Mouse (Mus musculus) layer of hippocampus, postnatal 14 days (tissue): ENCODE measurements around the gene Slc5a3. TPM values are rescaled to one million over a fixed set of nuclear protein-coding genes. Genes with fewer than 3 reads are reported as not detected.

ENCODE experiments used
- DNase-seq, 2 experiments: peaks; one replicate each; pipeline ENCODE4 v3.0.0; 2021 to 2022; ENCODE audit warnings: low spot score in 2 of 2, mixed read lengths in 1 of 2
- total RNA-seq, 2 experiments: library from RNA; stranded (reverse); gene quantifications; 2 replicates each; pipeline ENCODE4 v1.2.3; 2021

Slc5a3 gene
- total RNA-seq, 2 experiments from 2014 or later = 15.1 to 17.6 TPM

GRCm38 (mm10) chr16:92117337-92118209 lies 59.5 kb downstream of the Slc5a3 start:
- DNase-seq = no peak

GRCm38 (mm10) chr16:92119013-92119515 lies 60.9 kb downstream of the Slc5a3 start:
- no peak for DNase-seq

DNA sequence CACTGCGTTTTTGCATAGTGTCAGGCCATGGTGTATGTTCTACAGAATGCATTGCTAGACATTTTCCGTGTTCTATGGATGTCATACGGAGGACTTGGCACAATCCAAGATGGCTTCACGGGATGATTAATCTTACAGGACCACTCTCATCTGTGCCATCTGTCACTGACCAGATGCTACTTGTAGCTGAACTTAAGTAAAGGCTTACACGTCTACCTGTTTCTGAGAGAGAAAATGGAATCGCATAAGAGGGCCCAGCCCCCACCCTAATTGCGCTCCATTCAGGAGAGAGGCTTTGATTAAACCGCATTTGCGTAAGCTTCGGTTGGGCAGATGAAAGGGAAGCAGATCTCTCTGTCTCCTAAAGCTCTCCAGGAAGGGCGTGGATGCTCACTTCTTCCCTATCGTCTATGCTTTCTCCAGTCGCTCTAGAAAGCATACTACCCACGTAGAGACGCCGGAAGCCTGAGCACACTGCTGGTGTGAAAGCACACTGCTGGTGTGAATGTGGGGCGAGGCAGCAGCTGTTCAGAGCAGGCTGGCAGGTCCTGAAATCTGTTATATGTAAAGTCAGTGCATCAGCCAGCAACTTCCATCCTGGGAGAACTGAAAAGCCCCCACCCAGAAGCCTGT lies 62.9 kb downstream of the Slc5a3 start:
- no peak for DNase-seq

DNA sequence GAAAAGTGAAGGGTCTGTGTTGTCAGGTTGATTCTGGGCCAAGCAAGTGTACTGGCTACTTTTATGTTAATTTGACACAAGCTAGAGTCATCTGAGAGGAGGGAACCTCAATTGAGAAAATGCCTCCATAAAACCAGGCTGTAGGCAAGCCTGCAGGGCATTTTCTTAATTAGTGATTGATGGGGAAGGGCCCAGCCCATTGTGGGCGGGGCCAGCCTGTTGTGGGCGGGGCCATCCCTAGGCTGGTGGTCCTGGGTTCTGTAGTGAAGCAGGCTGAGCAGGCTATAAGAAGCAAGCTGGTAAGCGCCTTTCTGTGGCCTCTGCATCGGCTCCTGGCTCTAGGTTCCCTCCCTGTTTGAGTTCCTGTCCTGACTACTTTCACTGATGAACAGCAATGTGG lies 69.1 kb downstream of the Slc5a3 start:
- no peak for DNase-seq

DNA sequence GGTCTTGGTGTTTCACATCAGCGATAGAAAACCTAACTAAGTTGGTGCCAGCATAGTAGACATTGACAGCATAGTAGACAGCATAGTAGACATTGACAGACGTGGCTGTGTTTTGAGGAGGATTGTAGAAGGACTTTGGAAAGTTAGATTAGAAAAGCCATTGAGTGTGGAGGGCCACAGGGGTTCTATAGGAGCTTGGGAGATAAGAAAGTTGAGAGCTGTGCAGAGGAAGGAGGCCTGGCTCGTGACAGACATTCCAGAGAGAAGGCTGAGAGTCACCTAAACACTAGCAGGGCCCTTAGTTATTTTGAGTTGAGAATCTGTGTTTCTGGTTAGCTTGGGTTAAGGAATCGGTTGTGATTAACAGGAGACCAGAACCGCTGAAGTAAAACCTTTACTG lies 69.5 kb downstream of the Slc5a3 start:
- no peak for DNase-seq

GRCm38 (mm10) chr16:92129843-92130242 lies 71.7 kb downstream of the Slc5a3 start:
- DNase-seq = no peak

DNA sequence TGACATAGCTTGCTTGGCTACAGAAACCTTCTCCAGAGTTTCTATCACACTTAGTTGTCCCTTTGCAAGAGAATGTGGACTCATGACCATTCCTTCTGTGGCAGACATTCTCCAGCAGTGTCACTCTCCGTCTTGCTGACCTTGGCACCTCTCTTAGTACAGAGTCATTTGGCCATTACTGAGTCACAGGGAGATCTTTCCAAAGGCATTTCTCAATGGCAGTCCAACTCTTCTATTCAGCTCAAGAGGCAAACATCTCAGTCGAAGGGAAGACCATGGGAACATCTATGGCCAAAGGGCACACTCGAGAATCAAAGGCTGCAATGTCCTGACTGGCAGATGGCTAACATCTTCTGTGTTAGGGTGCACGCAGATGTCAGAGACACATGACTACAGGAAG lies 74.4 kb downstream of the Slc5a3 start:
- DNase-seq = no peak

DNA sequence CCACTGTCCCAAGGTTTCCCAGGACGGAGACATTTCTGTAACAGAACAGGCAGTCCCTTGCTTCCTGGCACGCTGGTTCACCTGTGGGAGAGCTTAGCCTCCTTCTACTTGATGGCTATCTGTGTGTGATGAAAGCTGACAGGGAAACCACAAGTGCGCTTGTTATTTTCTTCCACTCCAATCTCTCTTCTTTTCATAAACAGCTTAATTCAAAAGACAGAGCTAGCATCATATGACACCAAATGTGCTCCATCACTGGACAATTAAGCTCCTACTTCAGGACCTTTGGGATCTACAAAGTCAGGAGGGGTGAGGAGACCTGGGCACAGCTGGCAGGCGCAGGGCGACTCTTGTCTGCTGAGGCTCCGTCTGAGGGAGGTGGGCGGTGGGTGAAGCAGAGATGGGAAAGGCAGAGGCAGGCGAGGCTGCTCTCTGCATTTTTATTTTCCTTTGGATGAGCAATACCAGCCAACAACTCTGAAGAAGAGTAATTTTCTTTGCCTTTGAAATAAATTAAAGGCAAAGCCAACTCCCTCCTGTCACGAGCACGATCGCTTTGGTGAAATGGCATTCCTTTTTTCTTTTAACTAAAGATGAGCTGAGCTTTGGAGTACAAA lies 76.1 kb downstream of the Slc5a3 start:
- DNase-seq = no peak

- DNase-seq = no peak
Observed at GRCm38 (mm10) chr16:92136275-92136674, 78.2 kb downstream of the Slc5a3 start.

Other genes starting within 250 kb of the Slc5a3 start
- gene Mrps6, start 52 bp upstream of the Slc5a3 start, total RNA-seq = 10 to 100 TPM; 46.2 to 62.5 TPM
- gene Gm49711, start within 50 bp of the Slc5a3 start, total RNA-seq = not detected
- gene Kcne2, start 234.1 kb downstream of the Slc5a3 start, total RNA-seq = 1 to 10 TPM in 1 of 2 experiments, under 1 TPM in 1; 0.52 to 7.6 TPM
- gene Smim11, start 243.0 kb downstream of the Slc5a3 start, total RNA-seq = 10 to 100 TPM; 12.9 to 17.9 TPM